Comparison of ENCODE assay signal across 25 mouse cellular contexts in genomic region chr1:95743334-95743733, GRCm38 (mm10).
A peak's percentile ranks its signal among the peaks of the same experiment; 100 is the strongest.
DNase-seq lines count a peak whose midpoint lies in the region; ATAC-seq and TF ChIP-seq lines count a peak whose summit lies in the region.
"Had no signal": no experiment of that assay in that cellular context is flagged by ENCODE, and none has a peak within 500 bp of the region (broad histone marks: within the 10 kb centered on the region; RNA-seq: fewer than 3 reads in every experiment).

No protein-coding gene starts in this region.

- TF ChIP-seq EP300 in CH12.LX (IDR thresholded peaks at IDR 0.05; ENCODE audit: low read length) (no peak), MEL (IDR thresholded peaks at IDR 0.05; ENCODE audit: low read depth in 1 of 2, low read length in 2 of 2) (no peak)

- in situ Hi-C loops in CH12.LX (cut with MboI; ENCODE audit: low pct_ligation_motif_present, low pct_unique_long_range_greater_than_20kb, low sequenced_read_pairs), result no loop called here

- dilution Hi-C loops in CH12.LX (cut with MboI; ENCODE audit: extremely low pct_ligation_motif_present, extremely low pct_unique_long_range_greater_than_20kb, low sequenced_read_pairs), result no loop called here

- DNase-seq in 416B (ENCODE audit: low read depth) (peak; percentile 29), CH12.LX (ENCODE audit: extremely low read depth) (no peak), MEL (ENCODE audit: low read depth, low spot score) (no peak), R1 (ENCODE audit: low read depth, low spot score) (peak; percentile 20)
- DNase-seq in embryo, embryonic 11 days, result no peak
- no peak for DNase-seq in left cerebral cortex, postnatal 4 days
- no peak for DNase-seq in kidney, adult 9 months
- DNase-seq: adrenal gland, adult 2 months; adrenal gland, adult 8-10 months; adrenal gland, postnatal 10 days; adrenal gland, postnatal 14 days; adrenal gland, postnatal 25 days; adrenal gland, postnatal 36 days; B cell, adult 2 months; cerebellum, adult 11 months; cerebellum, adult 11-12 months; cerebellum, adult 18-20 months; cerebellum, adult 2 months; cerebellum, adult 8-10 months; cerebellum, adult 9-10 months had no signal

- no peak overlapping the region for H3K4me2 ChIP-seq in CH12.LX (ENCODE audit: insufficient read depth, low read depth, poor library complexity, severe bottlenecking)
- no peak overlapping the region for H3K4me2 ChIP-seq in forebrain, embryonic 15.5 days (replicated peaks)

- TF ChIP-seq RAD21 in CH12.LX (IDR thresholded peaks at IDR 0.05; ENCODE audit: low read depth, low read length) (no peak), MEL (IDR thresholded peaks at IDR 0.05; ENCODE audit: low read depth, low read length) (no peak)

- H3K4me3 ChIP-seq in CH12.LX (replicated peaks in 1 of 3; ENCODE audit: low read depth in 2 of 3, low read length in 2 of 3, poor library complexity in 1 of 3) (no peak overlapping the region), MEL (ENCODE audit: control insufficient read depth in 1 of 2, insufficient read depth in 1 of 2, low read depth in 2 of 2, low read length in 2 of 2) (no peak overlapping the region)
- H3K4me3 ChIP-seq in forebrain, embryonic 15.5 days, result no peak overlapping the region

- H3K36me3 ChIP-seq in CH12.LX (replicated peaks in 1 of 2; ENCODE audit: control insufficient read depth in 1 of 2, insufficient read depth in 1 of 2, low read length in 1 of 2), result no peaks in the 10 kb centered on the region
- H3K36me3 ChIP-seq in MEL (ENCODE audit: control insufficient read depth in 1 of 2, insufficient read depth in 2 of 2, low read length in 2 of 2), result peaks cover 0 to 28% of the 10 kb centered on the region in 2 experiments; a peak in 2 of 4 replicates
- no peaks in the 10 kb centered on the region for H3K36me3 ChIP-seq in forebrain, embryonic 15.5 days
- H3K36me3 ChIP-seq: G1E had no signal

- H3K9ac ChIP-seq in CH12.LX (ENCODE audit: insufficient read depth, low read depth), result no peak overlapping the region
- H3K9ac ChIP-seq in MEL (ENCODE audit: control insufficient read depth, low read depth, low read length, poor library complexity, severe bottlenecking), result no peak overlapping the region
- H3K9ac ChIP-seq in forebrain, embryonic 15.5 days (replicated peaks), result no peak overlapping the region

- no peaks in the 10 kb centered on the region for H3K27me3 ChIP-seq in CH12.LX (replicated peaks)
- H3K27me3 ChIP-seq in MEL (ENCODE audit: control insufficient read depth in 1 of 2, insufficient read depth in 2 of 2, low read length in 2 of 2), result no peaks in the 10 kb centered on the region
- no peaks in the 10 kb centered on the region for H3K27me3 ChIP-seq in forebrain, embryonic 15.5 days
- H3K27me3 ChIP-seq: Patski had no signal

- intact Hi-C loops in left cerebral cortex, postnatal 4 days (cut with DNase I), result no loop called here

- H3K9me3 ChIP-seq in CH12.LX (replicated peaks; ENCODE audit: low read length), result no peaks in the 10 kb centered on the region
- H3K9me3 ChIP-seq in MEL (replicated peaks; ENCODE audit: insufficient read depth, low read length), result no peaks in the 10 kb centered on the region
- H3K9me3 ChIP-seq in forebrain, embryonic 15.5 days, result no peaks in the 10 kb centered on the region
- H3K9me3 ChIP-seq: G1E had no signal

- H3K4me1 ChIP-seq in CH12.LX (ENCODE audit: control insufficient read depth in 1 of 2, insufficient read depth in 2 of 2) (no peaks in the 10 kb centered on the region), MEL (ENCODE audit: control insufficient read depth in 1 of 2, insufficient read depth in 2 of 2, low read length in 2 of 2) (peaks cover 16 to 39% of the 10 kb centered on the region in 2 experiments)
- no peaks in the 10 kb centered on the region for H3K4me1 ChIP-seq in forebrain, embryonic 15.5 days

- 88% methylated on average over 2 of the region's 2 CpGs for WGBS in forebrain, embryonic 15.5 days

- H3K79me2 ChIP-seq in CH12.LX (replicated peaks; ENCODE audit: control insufficient read depth, extremely low read depth, insufficient read depth, poor library complexity, severe bottlenecking), result no peaks in the 10 kb centered on the region
- no peaks in the 10 kb centered on the region for H3K79me2 ChIP-seq in MEL (ENCODE audit: control insufficient read depth, insufficient read depth, low read length, poor library complexity)

- ATAC-seq in forebrain, embryonic 15.5 days (replicated peaks), result no peak
- ATAC-seq: activated CD4-positive, CD25-positive, alpha-beta regulatory T cell, adult 4 months; CD4-positive, CD25-positive, alpha-beta regulatory T cell, adult 4 months; Patski had no signal

- H3K27ac ChIP-seq in CH12.LX (ENCODE audit: insufficient read depth, low read depth) (no peak overlapping the region), MEL (ENCODE audit: control insufficient read depth, low read depth, low read length) (no peak overlapping the region)
- H3K27ac ChIP-seq in forebrain, embryonic 15.5 days (replicated peaks), result no peak overlapping the region

- no peak for TF ChIP-seq CTCF in CH12.LX (conservative IDR thresholded peaks at IDR 0.05 in 1 of 2, IDR thresholded peaks at IDR 0.05 in 1 of 2; ENCODE audit: low read depth in 2 of 2, low read length in 2 of 2)
- TF ChIP-seq CTCF in MEL (IDR thresholded peaks at IDR 0.05 in 2 of 3, conservative IDR thresholded peaks at IDR 0.05 in 1 of 3; ENCODE audit: control insufficient read depth in 1 of 3, insufficient read depth in 1 of 3, low read depth in 2 of 3, low read length in 3 of 3, poor library complexity in 1 of 3, severe bottlenecking in 1 of 3), result no peak

- no peak for TF ChIP-seq POLR2A in CH12.LX (IDR thresholded peaks at IDR 0.05; ENCODE audit: low read depth, low read length)
- no peak for TF ChIP-seq POLR2A in MEL (IDR thresholded peaks at IDR 0.05; ENCODE audit: control insufficient read depth in 1 of 2, insufficient read depth in 1 of 2, low read depth in 1 of 2, low read length in 2 of 2, poor library complexity in 1 of 2)

TF ChIP-seq in CH12.LX, 34 proteins besides CTCF, POLR2A, EP300 and RAD21:
- peak; percentile 74 for TF ChIP-seq ZNF384 (IDR thresholded peaks at IDR 0.05; ENCODE audit: low read depth, low read length)
- TF ChIP-seq SMC3 (IDR thresholded peaks at IDR 0.05; ENCODE audit: low read depth, low read length), result no peak

TF ChIP-seq in MEL, 35 proteins besides CTCF, POLR2A, EP300 and RAD21:
- TF ChIP-seq HCFC1 (IDR thresholded peaks at IDR 0.05; ENCODE audit: low read depth, low read length) (no peak), MAFK (IDR thresholded peaks at IDR 0.05; ENCODE audit: borderline replicate concordance, low read depth, low read length) (no peak), ZNF384 (IDR thresholded peaks at IDR 0.05; ENCODE audit: low read depth, low read length) (peak; percentile 86), CHD1 (IDR thresholded peaks at IDR 0.05; ENCODE audit: low read depth, low read length) (no peak), MYC (IDR thresholded peaks at IDR 0.05; ENCODE audit: low read depth, low read length) (no peak), NRF1 (IDR thresholded peaks at IDR 0.05; ENCODE audit: insufficient read depth, low read depth, low read length, poor library complexity, severe bottlenecking) (no peak), ELF1 (IDR thresholded peaks at IDR 0.05; ENCODE audit: low read depth, low read length) (no peak), MYB (IDR thresholded peaks at IDR 0.05; ENCODE audit: low read depth, low read length) (no peak), SMC3 (IDR thresholded peaks at IDR 0.05; ENCODE audit: low read depth, low read length) (no peak)

Comparison
In these comparisons a context has a peak if more than half of its experiments do, and no peak if none do; other contexts are left out.
1. DNase-seq: peak in 416B (single experiment) and R1 (single experiment); none in CH12.LX (single experiment), MEL (single experiment), embryo, embryonic 11 days (single experiment), left cerebral cortex, postnatal 4 days (single experiment) and kidney, adult 9 months (single experiment).